Mouse (Mus musculus) spleen, adult 12 weeks (tissue): ENCODE results near the gene Brinp1.

Experiments used
- DNase-seq: peaks from one replicate; pipeline ENCODE4 v3.0.0; 2022; ENCODE audit warnings: low spot score

The Brinp1 gene

DNA sequence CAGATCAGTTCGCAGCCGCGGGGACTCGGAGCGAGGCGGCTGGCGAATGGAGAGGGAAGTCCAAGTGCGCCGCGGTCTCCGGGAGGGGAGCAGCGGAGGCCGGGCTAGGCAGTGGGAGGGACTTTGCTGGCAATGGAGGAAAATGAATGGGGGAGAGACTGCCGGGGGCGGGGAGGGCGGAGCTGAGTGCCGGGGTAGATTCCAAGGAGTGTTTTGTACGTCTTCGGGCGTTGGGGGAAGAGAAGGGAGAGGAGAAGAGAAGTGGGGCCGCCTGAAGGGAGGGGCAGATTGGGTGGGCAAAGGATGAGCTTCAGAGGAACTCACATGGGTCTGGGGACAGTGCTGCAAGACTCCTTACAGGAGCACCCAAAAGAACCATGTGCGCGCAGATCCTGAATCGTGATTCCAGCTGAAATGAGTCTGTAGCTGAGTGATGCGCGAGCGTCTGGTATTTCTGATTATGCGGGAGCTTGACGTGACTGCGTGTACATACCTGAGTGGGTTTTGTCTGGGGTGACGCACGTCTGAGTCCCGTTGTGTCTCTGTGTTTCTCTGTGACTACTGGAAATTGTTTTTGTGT, at the start of gene Brinp1:
Gene Brinp1, minus strand, starts transcription at position 76 of the 580 bp plus-strand sequence.
- no peak for DNase-seq

GRCm38 (mm10) chr4:68957265-68957664, 3.1 kb upstream of the Brinp1 start:
- DNase-seq, result no peak

GRCm38 (mm10) chr4:68955621-68956020, 1.4 kb upstream of the Brinp1 start:
- no peak for DNase-seq

GRCm38 (mm10) chr4:68953667-68954321, 403 bp downstream of the Brinp1 start:
- no peak for DNase-seq

GRCm38 (mm10) chr4:68953131-68953551, 1.1 kb downstream of the Brinp1 start:
- DNase-seq, result no peak

DNA sequence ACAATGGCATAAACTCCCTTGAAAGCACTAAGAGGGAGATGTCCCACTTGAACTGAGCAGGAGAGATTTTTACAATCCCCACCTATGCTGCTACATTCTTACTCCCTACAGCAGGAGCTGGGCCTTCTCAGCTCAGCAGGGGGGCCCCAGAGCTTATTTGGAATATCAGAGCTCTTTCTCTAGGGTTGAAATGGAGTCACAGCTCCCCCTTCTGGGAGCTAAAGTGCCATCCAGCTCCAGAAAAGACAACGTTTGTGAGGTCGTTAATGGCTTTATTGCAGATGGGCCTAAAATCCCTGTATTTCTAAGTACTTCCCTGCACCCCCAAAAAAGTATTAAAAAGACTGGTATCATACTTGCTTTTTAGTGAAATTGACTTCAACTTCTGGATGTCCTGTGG, 3.6 kb downstream of the Brinp1 start:
- no peak for DNase-seq

DNA sequence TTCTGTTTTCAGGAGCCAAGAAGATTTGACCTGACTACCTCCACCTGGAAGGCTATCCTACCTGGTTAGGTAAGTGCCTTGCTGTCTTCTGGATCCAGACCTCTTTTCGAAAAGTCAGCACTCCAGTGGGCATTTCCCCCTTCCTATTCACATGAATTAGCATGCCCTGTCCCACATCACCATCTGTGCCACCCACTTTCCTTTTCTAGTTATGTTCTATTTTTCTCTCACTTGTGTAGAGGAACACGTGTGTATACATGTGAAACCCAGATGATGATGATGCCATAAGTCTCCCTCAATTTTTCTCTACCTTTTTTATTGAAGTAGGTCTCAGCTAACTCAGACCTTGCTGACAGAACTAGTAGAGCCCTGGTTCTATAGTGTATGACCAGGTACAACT, 11.3 kb downstream of the Brinp1 start:
- DNase-seq, result no peak

GRCm38 (mm10) chr4:68930022-68930421, 24.2 kb downstream of the Brinp1 start:
- no peak for DNase-seq

GRCm38 (mm10) chr4:68926091-68926490, 28.1 kb downstream of the Brinp1 start:
- no peak for DNase-seq

GRCm38 (mm10) chr4:68922944-68923343, 31.3 kb downstream of the Brinp1 start:
- DNase-seq, result no peak

DNA sequence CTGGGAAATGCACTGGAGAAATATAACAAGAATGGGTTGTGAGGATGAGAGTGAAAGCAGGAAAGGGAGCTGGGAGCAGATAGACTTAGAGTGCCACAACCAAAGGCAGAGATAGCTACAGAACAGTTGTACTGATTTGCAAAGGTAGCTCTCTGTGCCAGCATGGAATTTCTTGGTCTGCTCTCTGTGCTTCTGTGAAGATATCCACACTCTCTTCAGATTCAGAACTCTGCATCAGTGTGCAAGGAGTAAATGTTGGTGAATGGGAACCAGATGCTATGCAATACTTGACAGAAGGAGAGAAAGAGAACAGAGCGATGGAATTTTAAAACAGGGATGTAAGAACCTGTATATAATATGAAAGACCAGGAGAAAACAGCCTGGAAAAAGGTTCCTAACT, 31.7 kb downstream of the Brinp1 start:
- no peak for DNase-seq

GRCm38 (mm10) chr4:68920127-68920526, 34.1 kb downstream of the Brinp1 start:
- no peak for DNase-seq

GRCm38 (mm10) chr4:68910942-68911341, 43.3 kb downstream of the Brinp1 start:
- DNase-seq, result no peak

- DNase-seq, result no peak
These were observed 47.6 kb downstream of the Brinp1 start for GRCm38 (mm10) chr4:68906417-68907210.

DNA sequence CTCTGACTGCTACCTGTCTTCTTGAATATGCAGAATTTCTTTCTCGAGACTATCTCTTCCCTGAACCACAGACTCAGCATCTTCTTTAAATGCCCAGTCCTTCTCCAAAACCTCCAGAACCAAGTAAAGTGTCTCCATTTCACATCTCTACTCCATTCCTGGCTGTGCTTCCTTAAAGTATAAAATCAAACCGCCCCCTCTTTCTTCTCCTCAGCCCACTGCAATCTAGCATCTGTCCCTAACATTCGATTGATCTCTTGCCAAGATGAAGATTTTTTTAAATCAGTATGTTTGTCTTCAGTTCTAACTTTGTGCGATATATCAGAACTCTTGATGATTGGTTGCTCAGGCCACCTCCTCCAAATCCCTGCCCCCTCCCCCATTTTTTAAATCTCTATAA, 63.7 kb downstream of the Brinp1 start:
- no peak for DNase-seq

DNA sequence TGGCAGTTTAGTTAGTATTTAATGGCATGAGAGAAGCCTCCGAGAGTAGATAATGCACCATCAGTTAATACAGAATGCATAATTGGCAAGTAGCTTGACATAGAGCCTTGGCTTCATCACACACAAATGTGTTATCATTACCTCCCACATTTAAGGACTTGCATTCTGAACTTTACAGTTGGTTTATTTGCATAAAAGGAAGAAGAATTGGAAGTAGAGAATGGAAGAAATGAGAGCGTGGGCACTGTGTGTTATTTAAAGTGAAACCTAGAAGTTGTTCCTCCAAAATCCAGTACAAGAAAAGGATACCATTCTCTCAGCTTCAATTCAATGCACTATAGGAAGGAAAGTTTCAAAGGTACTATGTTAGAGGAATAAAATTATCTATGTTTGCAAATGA, 67.9 kb downstream of the Brinp1 start:
- DNase-seq, result no peak

GRCm38 (mm10) chr4:68872028-68872427, 82.2 kb downstream of the Brinp1 start:
- DNase-seq, result no peak

DNA sequence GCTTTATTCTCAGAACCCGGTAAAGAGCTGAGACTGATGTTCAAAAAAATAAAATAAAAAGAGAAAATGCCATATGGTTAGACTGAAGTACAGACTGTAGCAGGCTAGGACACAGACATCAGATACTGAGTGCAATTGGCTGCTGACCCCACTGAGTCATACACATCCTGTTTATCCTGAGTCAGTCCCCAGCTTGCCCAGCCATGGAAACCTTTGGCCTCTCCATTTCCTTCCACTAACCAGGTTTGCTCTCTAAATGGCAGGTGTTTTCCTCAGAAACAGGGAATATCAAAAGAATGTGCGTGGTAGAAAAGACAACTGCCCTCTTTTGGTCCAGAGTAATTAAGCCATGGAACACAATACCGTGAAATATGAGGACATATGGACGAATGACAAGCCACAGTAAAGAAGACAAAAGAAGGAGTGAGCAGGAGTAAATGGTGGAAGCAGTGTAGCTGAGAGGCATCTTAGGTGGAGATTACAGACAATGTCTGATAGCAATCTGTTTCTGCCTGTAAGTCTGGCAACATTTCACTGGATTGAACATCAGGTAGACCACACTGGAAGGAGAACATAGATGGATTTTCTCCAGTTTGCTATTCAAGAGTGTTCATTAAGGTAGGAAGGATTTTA, 88.9 kb downstream of the Brinp1 start:
- DNase-seq, result no peak

DNA sequence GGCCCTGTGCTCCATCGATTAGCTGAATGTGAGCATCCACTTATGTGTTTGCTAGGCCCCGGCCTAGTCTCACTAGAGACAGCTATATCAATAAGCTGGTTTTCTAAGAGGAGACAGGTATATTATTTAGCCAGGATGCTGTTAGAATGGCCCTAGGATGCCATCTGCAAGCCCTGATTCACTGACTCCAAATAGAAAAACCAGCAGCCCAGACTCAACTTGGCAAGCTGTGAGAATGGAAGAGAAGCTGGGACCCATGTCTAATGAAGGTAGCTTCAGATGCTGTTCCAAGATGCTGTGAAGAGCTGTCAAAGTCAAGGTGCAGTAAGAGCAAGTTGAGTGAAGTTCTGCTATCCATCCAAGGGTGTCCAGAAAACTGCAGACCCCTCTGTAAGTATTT, 89.5 kb downstream of the Brinp1 start:
- DNase-seq, result no peak

GRCm38 (mm10) chr4:68856868-68857267, 97.3 kb downstream of the Brinp1 start:
- DNase-seq, result no peak

DNA sequence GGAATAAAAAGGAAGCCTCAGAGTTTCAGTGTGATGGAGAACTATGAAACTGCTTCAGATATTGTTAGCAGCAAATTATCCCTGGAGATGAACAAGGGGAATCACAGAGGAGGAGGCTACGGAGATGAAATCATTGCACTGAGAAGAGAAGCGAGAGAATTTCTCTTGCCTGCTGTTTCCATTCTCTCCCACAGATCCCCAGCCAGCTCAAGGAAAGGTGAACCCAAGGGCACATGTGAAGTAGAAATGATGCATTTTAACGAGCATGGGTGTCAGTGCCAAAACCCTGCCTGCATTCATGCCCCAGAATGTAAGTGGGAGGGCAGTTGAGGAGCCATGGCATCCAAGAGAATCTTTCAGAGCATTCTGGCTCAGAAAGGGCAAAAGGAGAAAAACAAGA, 104.5 kb downstream of the Brinp1 start:
- no peak for DNase-seq

GRCm38 (mm10) chr4:68846976-68847375, 107.2 kb downstream of the Brinp1 start:
- no peak for DNase-seq

- no peak for DNase-seq
These were observed 108.2 kb downstream of the Brinp1 start for GRCm38 (mm10) chr4:68845964-68846363.
